Comparison of ENCODE assay signal across 26 mouse cellular contexts in the genomic region with DNA sequence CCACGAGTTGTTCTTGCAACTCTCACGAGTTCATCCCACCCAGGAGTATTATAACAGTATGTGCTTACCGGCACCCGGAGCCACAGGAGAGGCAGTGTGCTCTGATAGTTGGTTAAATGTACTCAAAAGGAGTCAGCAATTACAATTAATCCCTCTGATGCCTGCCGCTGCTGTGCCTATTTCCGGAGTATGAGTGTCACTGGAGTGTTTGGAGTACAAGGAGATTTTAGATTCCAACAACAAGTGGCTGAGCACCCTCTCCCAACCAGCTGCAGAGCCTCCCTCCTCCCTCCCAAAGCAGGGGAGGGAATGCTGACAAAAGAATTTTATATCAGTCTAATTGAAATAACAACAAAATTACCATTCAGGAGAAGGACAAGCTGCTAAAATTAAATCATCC. TPM values are rescaled to one million over a fixed set of nuclear protein-coding genes. Genes with fewer than 3 reads are reported as not detected.
DNase-seq lines count a peak whose midpoint lies in the region; ATAC-seq and TF ChIP-seq lines count a peak whose summit lies in the region.
"Had no signal": no experiment of that assay in that cellular context is flagged by ENCODE, and none has a peak within 500 bp of the region (broad histone marks: within the 10 kb centered on the region; RNA-seq: fewer than 3 reads in every experiment).

No protein-coding gene starts in this region.

- no peaks in the 10 kb centered on the region for H3K36me3 ChIP-seq in embryonic facial prominence, embryonic 14.5 days (ENCODE audit: control insufficient read depth, insufficient read depth, low read length)
- H3K36me3 ChIP-seq in embryonic facial prominence, embryonic 10.5 days (replicated peaks), result no peaks in the 10 kb centered on the region
- no peaks in the 10 kb centered on the region for H3K36me3 ChIP-seq in kidney, postnatal 0 days (ENCODE audit: insufficient read depth, low read length)
- no peaks in the 10 kb centered on the region for H3K36me3 ChIP-seq in heart, embryonic 16.5 days (ENCODE audit: control insufficient read depth, insufficient read depth)
- H3K36me3 ChIP-seq: G1E; limb, embryonic 15.5 days; midbrain, embryonic 12.5 days had no signal

- no peak overlapping the region for H3K27ac ChIP-seq in embryonic facial prominence, embryonic 14.5 days (replicated peaks; ENCODE audit: low read depth, low read length)
- H3K27ac ChIP-seq in embryonic facial prominence, embryonic 10.5 days (replicated peaks), result no peak overlapping the region
- no peak overlapping the region for H3K27ac ChIP-seq in kidney, postnatal 0 days
- H3K27ac ChIP-seq in heart, embryonic 16.5 days (ENCODE audit: low read length), result peak overlapping the region; percentile 45
- H3K27ac ChIP-seq: limb, embryonic 15.5 days; macrophage; midbrain, embryonic 12.5 days had no signal

- ATAC-seq in embryonic facial prominence, embryonic 14.5 days (ENCODE audit: low read depth), result no peak
- ATAC-seq in kidney, postnatal 0 days (replicated peaks; ENCODE audit: low FRiP score, low read depth), result no peak
- peak; percentile 65; the same call in 1 of the 2 replicates for ATAC-seq in heart, embryonic 16.5 days (replicated peaks; ENCODE audit: extremely low read depth, insufficient read depth, low FRiP score)
- ATAC-seq: CD4-positive, CD25-positive, alpha-beta regulatory T cell, adult 4 months; liver, postnatal 0 days had no signal

- no peaks in the 10 kb centered on the region for H3K4me1 ChIP-seq in embryonic facial prominence, embryonic 14.5 days (ENCODE audit: control insufficient read depth, insufficient read depth, low read length)
- H3K4me1 ChIP-seq in embryonic facial prominence, embryonic 10.5 days, result no peaks in the 10 kb centered on the region
- no peaks in the 10 kb centered on the region for H3K4me1 ChIP-seq in kidney, postnatal 0 days (replicated peaks; ENCODE audit: insufficient read depth, low read length)
- peaks cover 11% of the 10 kb centered on the region for H3K4me1 ChIP-seq in heart, embryonic 16.5 days (ENCODE audit: control insufficient read depth, insufficient read depth, low read length)
- H3K4me1 ChIP-seq: limb, embryonic 15.5 days; midbrain, embryonic 12.5 days had no signal

- WGBS in embryonic facial prominence, embryonic 14.5 days, result 43% methylated on average over 6 of the region's 6 CpGs
- WGBS in embryonic facial prominence, embryonic 10.5 days, result 57% methylated on average over 6 of the region's 6 CpGs
- WGBS in kidney, postnatal 0 days, result 61% methylated on average over 6 of the region's 6 CpGs
- WGBS in heart, embryonic 16.5 days, result 29% methylated on average over 6 of the region's 6 CpGs

- peak; percentile 22 for DNase-seq in embryonic facial prominence, embryonic 14.5 days (ENCODE audit: low spot score)
- no peak for DNase-seq in embryonic facial prominence, embryonic 10.5 days (ENCODE audit: low spot score)
- DNase-seq in kidney, postnatal 0 days (ENCODE audit: low spot score), result peak; percentile 5
- DNase-seq in kidney, postnatal 14 days, result no peak
- DNase-seq in Muller cell, postnatal 12 days (ENCODE audit: inconsistent ontology term), result peak; percentile 45
- DNase-seq in adrenal gland, postnatal 14 days, result no peak
- no peak for DNase-seq in left cerebral cortex, postnatal 10 days (ENCODE audit: extremely low spot score in 1 of 2, low spot score in 2 of 2)
- DNase-seq: cerebellum, adult 18-20 months; cerebellum, postnatal 36 days; gastrocnemius, postnatal 14 days; kidney, adult 9 months; liver, postnatal 0 days; thymus, postnatal 36 days had no signal

- no peak overlapping the region for H3K4me2 ChIP-seq in embryonic facial prominence, embryonic 14.5 days (ENCODE audit: low read depth, low read length)
- H3K4me2 ChIP-seq in kidney, postnatal 0 days (ENCODE audit: low read length), result no peak overlapping the region
- peak overlapping the region; percentile 52 for H3K4me2 ChIP-seq in heart, embryonic 16.5 days (ENCODE audit: low read depth, low read length)
- H3K4me2 ChIP-seq: limb, embryonic 15.5 days; midbrain, embryonic 12.5 days had no signal

- H3K9me3 ChIP-seq in embryonic facial prominence, embryonic 14.5 days (ENCODE audit: control insufficient read depth, low read length), result no peaks in the 10 kb centered on the region
- no peaks in the 10 kb centered on the region for H3K9me3 ChIP-seq in embryonic facial prominence, embryonic 10.5 days
- H3K9me3 ChIP-seq in kidney, postnatal 0 days (replicated peaks; ENCODE audit: low read length), result no peaks in the 10 kb centered on the region
- H3K9me3 ChIP-seq in heart, embryonic 16.5 days (replicated peaks; ENCODE audit: control insufficient read depth, low read length), result no peaks in the 10 kb centered on the region
- H3K9me3 ChIP-seq: G1E; limb, embryonic 15.5 days; midbrain, embryonic 12.5 days had no signal

- H3K9ac ChIP-seq in embryonic facial prominence, embryonic 14.5 days (ENCODE audit: low read depth, low read length), result no peak overlapping the region
- H3K9ac ChIP-seq in kidney, postnatal 0 days (ENCODE audit: low read depth, low read length), result no peak overlapping the region
- no peak overlapping the region for H3K9ac ChIP-seq in heart, embryonic 16.5 days (ENCODE audit: low read length)
- H3K9ac ChIP-seq: limb, embryonic 15.5 days; liver, postnatal 0 days; midbrain, embryonic 12.5 days had no signal

- no peak overlapping the region for H3K4me3 ChIP-seq in embryonic facial prominence, embryonic 14.5 days (ENCODE audit: low read depth, low read length)
- no peak overlapping the region for H3K4me3 ChIP-seq in embryonic facial prominence, embryonic 10.5 days
- H3K4me3 ChIP-seq in kidney, postnatal 0 days (replicated peaks; ENCODE audit: low read depth, low read length), result no peak overlapping the region
- H3K4me3 ChIP-seq in heart, embryonic 16.5 days (ENCODE audit: low read length), result peak overlapping the region; percentile 8; the same call in 1 of the 2 replicates
- H3K4me3 ChIP-seq: limb, embryonic 15.5 days; midbrain, embryonic 12.5 days had no signal

- no peak for TF ChIP-seq CTCF in kidney, postnatal 0 days (IDR thresholded peaks at IDR 0.05; ENCODE audit: low read depth)

- H3K27me3 ChIP-seq in embryonic facial prominence, embryonic 14.5 days (replicated peaks; ENCODE audit: control insufficient read depth, insufficient read depth, low read length), result no peaks in the 10 kb centered on the region
- no peaks in the 10 kb centered on the region for H3K27me3 ChIP-seq in embryonic facial prominence, embryonic 10.5 days (replicated peaks; ENCODE audit: low read depth, poor library complexity, severe bottlenecking)
- H3K27me3 ChIP-seq in kidney, postnatal 0 days (ENCODE audit: insufficient read depth, low read length), result no peaks in the 10 kb centered on the region
- no peaks in the 10 kb centered on the region for H3K27me3 ChIP-seq in heart, embryonic 16.5 days (ENCODE audit: control insufficient read depth, insufficient read depth, low read length)
- H3K27me3 ChIP-seq: limb, embryonic 15.5 days; midbrain, embryonic 12.5 days had no signal

- intact Hi-C loops in left cerebral cortex, postnatal 10 days (cut with DNase I), result no loop called here

RNA-seq across cellular contexts. Expression of gene Gm17728, which starts 14.2 kb away (rescaled TPM):
- not detected in 2 replicates for polyA plus RNA-seq in embryonic facial prominence, embryonic 14.5 days (2014; fragmentation: Nextera tagmentation; extraction: Ambion mirVana)
- not detected in 2 replicates for polyA plus RNA-seq in embryonic facial prominence, embryonic 10.5 days (2016; fragmentation: Nextera tagmentation; extraction: Ambion mirVana)
- not detected in 2 replicates for polyA plus RNA-seq in kidney, postnatal 0 days (2015; fragmentation: Nextera tagmentation; extraction: Ambion mirVana)
- polyA plus RNA-seq in heart, embryonic 16.5 days (2015; fragmentation: Nextera tagmentation; extraction: Ambion mirVana), result not detected in 2 replicates
- not detected in 2 replicates for total RNA-seq in adrenal gland, postnatal 14 days (2021)
- not detected for total RNA-seq in left cerebral cortex, postnatal 10 days (2021)
- total RNA-seq: adrenal gland, adult 18-20 months; G1E; gastrocnemius, postnatal 14 days; left cerebral cortex, postnatal 25 days had no signal
- polyA plus RNA-seq: CD4-positive, CD25-positive, alpha-beta regulatory T cell, adult 4 months; embryonic facial prominence, embryonic 11.5 days; G1E; hindbrain, embryonic 11.5 days; intestine, embryonic 14.5 days; large intestine, adult 2 months; limb, embryonic 15.5 days; liver, postnatal 0 days; macrophage; midbrain, embryonic 12.5 days; small intestine, adult 2 months had no signal

Comparison
In these comparisons a context has a peak if more than half of its experiments do, and no peak if none do; other contexts are left out.
1. DNase-seq: peak in embryonic facial prominence, embryonic 14.5 days (single experiment), kidney, postnatal 0 days (single experiment) and Muller cell, postnatal 12 days (single experiment); none in embryonic facial prominence, embryonic 10.5 days (single experiment), kidney, postnatal 14 days (single experiment), adrenal gland, postnatal 14 days (single experiment) and left cerebral cortex, postnatal 10 days (0 of 2).